18 mouse cellular contexts compared by ENCODE assay signal in genomic region chr14:103536334-103536733, GRCm38 (mm10). TPM values are rescaled to one million over a fixed set of nuclear protein-coding genes. Genes with fewer than 3 reads are reported as not detected.
DNase-seq lines count a peak whose midpoint lies in the region; ATAC-seq and TF ChIP-seq lines count a peak whose summit lies in the region.
"Had no signal": no experiment of that assay in that cellular context is flagged by ENCODE, and none has a peak within 500 bp of the region (broad histone marks: within the 10 kb centered on the region; RNA-seq: fewer than 3 reads in every experiment).

No protein-coding gene starts in this region.

- H3K4me1 ChIP-seq in kidney, postnatal 0 days (replicated peaks; ENCODE audit: insufficient read depth, low read length), result no peaks in the 10 kb centered on the region
- H3K4me1 ChIP-seq in limb, embryonic 14.5 days (ENCODE audit: control insufficient read depth, insufficient read depth, low read length), result no peaks in the 10 kb centered on the region
- H3K4me1 ChIP-seq in liver, embryonic 12.5 days, result no peaks in the 10 kb centered on the region
- H3K4me1 ChIP-seq in forebrain, embryonic 15.5 days, result no peaks in the 10 kb centered on the region
- H3K4me1 ChIP-seq: heart, embryonic 15.5 days; hindbrain, embryonic 15.5 days; megakaryocyte, embryonic 14.5 days had no signal

- intact Hi-C loops in left cerebral cortex, postnatal 36 days (cut with DNase I), result loop anchor here (2.0 to 10.0 kb wide), 4 partner anchors 64 to 524 kb away; no protein-coding TSS in a partner anchor

- peak; percentile 60 for DNase-seq in kidney, postnatal 0 days (ENCODE audit: low spot score)
- no peak for DNase-seq in kidney, postnatal 25 days
- DNase-seq in A20 (ENCODE audit: low read depth, low spot score), result peak; percentile 39
- peak; percentile 30 for DNase-seq in adipocyte (ENCODE audit: low spot score)
- DNase-seq in limb, embryonic 14.5 days (ENCODE audit: low spot score), result peak; percentile 24
- DNase-seq in left cerebral cortex, postnatal 36 days (ENCODE audit: low spot score in 2 of 2), result no peak
- DNase-seq: adrenal gland, adult 8-10 months; cerebellum, postnatal 36 days; left cerebral cortex, postnatal 4 days had no signal

- TF ChIP-seq CTCF in kidney, postnatal 0 days (IDR thresholded peaks at IDR 0.05; ENCODE audit: low read depth), result no peak

- H3K4me2 ChIP-seq in kidney, postnatal 0 days (ENCODE audit: low read length), result no peak overlapping the region
- no peak overlapping the region for H3K4me2 ChIP-seq in limb, embryonic 14.5 days (replicated peaks; ENCODE audit: low read depth, low read length, severe bottlenecking)
- H3K4me2 ChIP-seq in liver, embryonic 12.5 days, result no peak overlapping the region
- no peak overlapping the region for H3K4me2 ChIP-seq in forebrain, embryonic 15.5 days (replicated peaks)
- H3K4me2 ChIP-seq: heart, embryonic 15.5 days; hindbrain, embryonic 15.5 days had no signal

- no peaks in the 10 kb centered on the region for H3K36me3 ChIP-seq in kidney, postnatal 0 days (ENCODE audit: insufficient read depth, low read length)
- no peaks in the 10 kb centered on the region for H3K36me3 ChIP-seq in limb, embryonic 14.5 days (ENCODE audit: control insufficient read depth, insufficient read depth, low read length)
- no peaks in the 10 kb centered on the region for H3K36me3 ChIP-seq in liver, embryonic 12.5 days
- no peaks in the 10 kb centered on the region for H3K36me3 ChIP-seq in forebrain, embryonic 15.5 days
- H3K36me3 ChIP-seq: heart, embryonic 15.5 days; hindbrain, embryonic 15.5 days had no signal

- no peak overlapping the region for H3K9ac ChIP-seq in kidney, postnatal 0 days (ENCODE audit: low read depth, low read length)
- no peak overlapping the region for H3K9ac ChIP-seq in limb, embryonic 14.5 days (ENCODE audit: low read depth, low read length, severe bottlenecking)
- no peak overlapping the region for H3K9ac ChIP-seq in liver, embryonic 12.5 days
- H3K9ac ChIP-seq in forebrain, embryonic 15.5 days (replicated peaks), result no peak overlapping the region
- H3K9ac ChIP-seq: heart, embryonic 15.5 days; hindbrain, embryonic 15.5 days had no signal

- ATAC-seq in kidney, postnatal 0 days (replicated peaks; ENCODE audit: low FRiP score, low read depth), result no peak
- ATAC-seq in limb, embryonic 14.5 days (ENCODE audit: low FRiP score, low read depth), result no peak
- no peak for ATAC-seq in liver, embryonic 12.5 days
- no peak for ATAC-seq in forebrain, embryonic 15.5 days (replicated peaks)
- ATAC-seq: CD4-positive, CD25-positive, alpha-beta regulatory T cell, adult 4 months; Patski had no signal

- no peaks in the 10 kb centered on the region for H3K9me3 ChIP-seq in kidney, postnatal 0 days (replicated peaks; ENCODE audit: low read length)
- no peaks in the 10 kb centered on the region for H3K9me3 ChIP-seq in limb, embryonic 14.5 days (ENCODE audit: control insufficient read depth, low read length)
- H3K9me3 ChIP-seq in liver, embryonic 12.5 days (replicated peaks), result no peaks in the 10 kb centered on the region
- no peaks in the 10 kb centered on the region for H3K9me3 ChIP-seq in forebrain, embryonic 15.5 days
- H3K9me3 ChIP-seq: heart, embryonic 15.5 days; hindbrain, embryonic 15.5 days; megakaryocyte, embryonic 14.5 days had no signal

- WGBS in kidney, postnatal 0 days, result 36% methylated on average over 10 of the region's 10 CpGs
- 35% methylated on average over 10 of the region's 10 CpGs for WGBS in limb, embryonic 14.5 days
- 35% methylated on average over 10 of the region's 10 CpGs for WGBS in liver, embryonic 12.5 days (ENCODE audit: insufficient replicate concordance)
- 42% methylated on average over 10 of the region's 10 CpGs for WGBS in forebrain, embryonic 15.5 days

- no peaks in the 10 kb centered on the region for H3K27me3 ChIP-seq in kidney, postnatal 0 days (ENCODE audit: insufficient read depth, low read length)
- no peaks in the 10 kb centered on the region for H3K27me3 ChIP-seq in limb, embryonic 14.5 days (ENCODE audit: control insufficient read depth, insufficient read depth, low read length)
- no peaks in the 10 kb centered on the region for H3K27me3 ChIP-seq in liver, embryonic 12.5 days (replicated peaks)
- H3K27me3 ChIP-seq in forebrain, embryonic 15.5 days, result no peaks in the 10 kb centered on the region
- H3K27me3 ChIP-seq: heart, embryonic 15.5 days; hindbrain, embryonic 15.5 days; megakaryocyte, embryonic 14.5 days; Patski had no signal

- H3K4me3 ChIP-seq in kidney, postnatal 0 days (replicated peaks; ENCODE audit: low read depth, low read length), result no peak overlapping the region
- H3K4me3 ChIP-seq in limb, embryonic 14.5 days (replicated peaks; ENCODE audit: low read length), result no peak overlapping the region
- no peak overlapping the region for H3K4me3 ChIP-seq in liver, embryonic 12.5 days
- H3K4me3 ChIP-seq in forebrain, embryonic 15.5 days, result no peak overlapping the region
- H3K4me3 ChIP-seq: erythroblast, embryonic 14.5 days; heart, embryonic 15.5 days; hindbrain, embryonic 15.5 days; megakaryocyte, embryonic 14.5 days had no signal

- H3K27ac ChIP-seq in kidney, postnatal 0 days, result no peak overlapping the region
- no peak overlapping the region for H3K27ac ChIP-seq in limb, embryonic 14.5 days (replicated peaks; ENCODE audit: low read depth, low read length)
- no peak overlapping the region for H3K27ac ChIP-seq in liver, embryonic 12.5 days
- H3K27ac ChIP-seq in forebrain, embryonic 15.5 days (replicated peaks), result no peak overlapping the region
- H3K27ac ChIP-seq: heart, embryonic 15.5 days; hindbrain, embryonic 15.5 days; stomach, postnatal 0 days had no signal

- no peak for TF ChIP-seq POLR2A in limb, embryonic 14.5 days (IDR thresholded peaks at IDR 0.05; ENCODE audit: borderline replicate concordance, extremely low read depth, insufficient read depth, insufficient read length)

RNA-seq across cellular contexts. Expression of gene Scel, which starts 23.2 kb away (rescaled TPM):
- 4.0 and 4.1 TPM in 2 replicates for polyA plus RNA-seq in kidney, postnatal 0 days (2015; fragmentation: Nextera tagmentation; extraction: Ambion mirVana)
- polyA plus RNA-seq in limb, embryonic 14.5 days (2012; rRNA removed), result 2.2 and 5.6 TPM in 2 replicates
- polyA plus RNA-seq in limb, embryonic 14.5 days (2014; fragmentation: Nextera tagmentation; extraction: Ambion mirVana), result 10.1 and 14.3 TPM in 2 replicates
- polyA plus RNA-seq in liver, embryonic 12.5 days (2016; fragmentation: Nextera tagmentation; extraction: Ambion mirVana), result 0.16 and 0.17 TPM in 2 replicates
- polyA plus RNA-seq in forebrain, embryonic 15.5 days (2015; fragmentation: Nextera tagmentation; extraction: Ambion mirVana), result 0.08 TPM in 1 of 2 replicates, not detected in the other
- total RNA-seq in left cerebral cortex, postnatal 36 days (2021), result 1 to 10 TPM; 1.1 to 1.4 TPM
- polyA plus RNA-seq: erythroblast, embryonic 14.5 days had no signal

Comparison
In these comparisons a context has a peak if more than half of its experiments do, and no peak if none do; other contexts are left out.
1. DNase-seq: peak in kidney, postnatal 0 days (single experiment), A20 (single experiment), adipocyte (single experiment) and limb, embryonic 14.5 days (single experiment); none in kidney, postnatal 25 days (0 of 2) and left cerebral cortex, postnatal 36 days (0 of 2).